Mouse (Mus musculus): ENCODE results near the gene Nqo1. TPM values are rescaled to one million over a fixed set of nuclear protein-coding genes. Genes with fewer than 3 reads are reported as not detected.

Nqo1 gene
- total RNA-seq, 1 experiment from 2014 or later, result 4.8 TPM

DNA sequence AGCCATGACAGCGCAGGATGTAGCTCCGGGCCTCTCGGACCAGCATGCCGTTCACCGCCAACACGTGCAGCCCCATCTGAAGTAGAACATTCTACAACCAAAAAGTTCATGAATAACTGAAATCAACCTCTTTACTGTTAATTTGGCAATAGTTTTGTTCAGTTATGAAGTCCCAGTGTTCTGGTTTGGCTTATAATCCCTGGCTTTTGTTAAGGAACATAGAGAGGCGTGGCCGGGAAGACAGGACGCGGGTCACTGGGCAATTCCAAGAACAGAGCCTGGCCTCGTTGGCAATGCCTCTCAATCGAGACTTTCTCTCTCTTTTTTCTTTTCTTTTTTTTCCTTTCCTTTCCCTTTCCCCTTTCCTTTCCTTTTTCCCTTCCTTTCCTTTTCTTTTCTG is 14.0 kb upstream of the Nqo1 start:
- ATAC-seq (replicated peaks in 1 of 2; ENCODE audit: insufficient read depth in 1 of 2, low FRiP score in 2 of 2, low TSS enrichment in 1 of 2, low read depth in 1 of 2, poor library complexity in 2 of 2, severe bottlenecking in 2 of 2), result no peak

DNA sequence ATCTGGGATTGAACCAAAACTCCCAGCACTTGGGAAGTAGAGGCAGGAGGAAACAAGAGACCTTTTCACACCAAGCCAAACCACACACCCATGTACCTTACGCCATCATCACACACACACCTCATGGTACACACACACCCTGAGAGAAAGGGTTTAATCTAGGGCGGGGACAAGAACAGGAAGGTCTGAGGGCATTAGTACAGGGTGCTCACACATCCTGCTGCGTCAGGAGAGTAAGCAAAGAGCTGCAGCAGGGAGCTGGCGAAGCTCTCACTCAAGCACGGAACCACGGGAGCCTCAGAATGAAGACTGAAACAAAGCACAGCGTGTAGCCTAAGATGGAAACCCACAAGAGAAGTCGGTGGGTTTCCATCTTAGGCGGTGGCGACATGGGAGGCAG is 10.9 kb upstream of the Nqo1 start:
- no peak for ATAC-seq (replicated peaks in 1 of 2; ENCODE audit: insufficient read depth in 1 of 2, low FRiP score in 2 of 2, low TSS enrichment in 1 of 2, low read depth in 1 of 2, poor library complexity in 2 of 2, severe bottlenecking in 2 of 2)

DNA sequence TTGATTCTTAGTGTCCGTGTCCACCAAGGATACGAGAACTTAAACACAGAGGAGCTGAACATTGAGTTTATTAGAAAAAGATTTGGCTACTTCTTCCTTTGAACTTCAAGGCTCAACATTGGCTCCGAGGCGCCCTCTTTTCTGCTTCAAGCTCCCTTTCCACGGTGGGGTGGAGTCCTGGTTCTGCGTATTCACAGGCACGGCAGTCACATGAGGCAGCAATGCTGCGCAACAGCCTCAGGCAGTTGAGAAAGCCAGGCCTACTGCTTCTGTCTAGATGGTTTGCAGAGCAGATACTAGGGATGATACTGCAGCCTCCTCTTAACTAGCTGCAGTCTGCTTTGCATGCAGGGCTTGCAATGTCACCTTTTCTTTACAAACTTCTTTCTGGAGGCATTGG is 9.5 kb upstream of the Nqo1 start:
- ATAC-seq (replicated peaks in 1 of 2; ENCODE audit: insufficient read depth in 1 of 2, low FRiP score in 2 of 2, low TSS enrichment in 1 of 2, low read depth in 1 of 2, poor library complexity in 2 of 2, severe bottlenecking in 2 of 2), result no peak

DNA sequence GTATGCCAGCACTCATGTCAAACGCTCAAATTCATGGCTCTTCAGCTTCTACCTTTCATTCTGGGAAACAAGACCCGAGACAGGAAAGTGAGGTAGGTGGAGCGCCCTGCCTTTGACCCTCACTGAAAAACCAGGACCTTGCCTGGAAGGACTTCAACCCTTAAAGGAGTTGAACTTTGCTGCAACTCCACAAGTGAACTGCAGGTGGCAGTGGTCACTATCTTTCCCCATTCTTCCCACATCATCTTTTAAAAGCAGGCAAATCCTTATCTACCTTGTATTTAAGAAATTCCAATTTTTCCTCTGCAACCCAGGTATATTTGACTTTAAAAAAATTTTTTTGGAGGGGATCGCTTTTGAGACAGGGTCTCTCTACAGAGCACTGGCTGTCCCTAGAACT is 8.4 kb upstream of the Nqo1 start:
- peak in 1 of 2 experiments; percentile 58; a peak in 1 of 4 replicates for ATAC-seq (replicated peaks in 1 of 2; ENCODE audit: insufficient read depth in 1 of 2, low FRiP score in 2 of 2, low TSS enrichment in 1 of 2, low read depth in 1 of 2, poor library complexity in 2 of 2, severe bottlenecking in 2 of 2)

DNA sequence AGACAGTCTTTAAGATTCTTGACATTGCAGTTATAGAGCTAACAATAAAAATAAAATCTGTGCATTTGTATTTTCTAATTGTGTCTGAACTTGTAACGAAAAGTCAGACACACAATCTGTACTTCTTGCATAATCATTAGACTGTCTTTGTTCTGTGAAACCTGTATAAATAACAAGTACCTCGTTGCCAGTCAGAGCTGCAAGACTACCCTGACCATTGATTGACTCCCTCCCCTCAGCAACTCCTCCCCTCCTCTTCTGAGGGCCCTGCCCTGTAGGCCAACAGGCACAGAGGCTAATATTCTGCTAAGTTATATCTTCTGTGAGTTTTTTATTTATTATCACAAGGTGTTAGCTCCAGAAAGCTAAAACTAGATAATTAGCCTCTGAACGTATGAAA is 2.9 kb upstream of the Nqo1 start:
- ATAC-seq (replicated peaks in 1 of 2; ENCODE audit: insufficient read depth in 1 of 2, low FRiP score in 2 of 2, low TSS enrichment in 1 of 2, low read depth in 1 of 2, poor library complexity in 2 of 2, severe bottlenecking in 2 of 2), result no peak

DNA sequence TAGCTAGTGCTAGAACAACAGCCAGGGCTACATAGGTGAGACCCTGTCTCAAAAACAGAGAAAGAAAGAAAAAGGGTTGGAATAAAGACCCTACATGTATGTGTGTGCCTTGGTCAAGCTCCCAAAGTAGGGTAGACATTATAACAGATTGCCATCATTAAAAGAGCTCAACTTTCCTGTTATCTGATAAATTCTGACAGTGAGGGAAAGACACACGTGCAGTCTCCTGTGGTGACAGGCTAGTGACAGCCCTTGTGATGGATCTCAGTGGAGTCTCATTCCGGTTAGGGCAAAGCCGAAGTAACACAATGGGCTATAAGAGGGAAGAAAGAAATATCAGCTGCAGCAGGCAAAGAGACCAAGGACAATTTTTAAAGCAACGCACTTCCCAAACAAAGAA is 1.1 kb upstream of the Nqo1 start:
- ATAC-seq (replicated peaks in 1 of 2; ENCODE audit: insufficient read depth in 1 of 2, low FRiP score in 2 of 2, low TSS enrichment in 1 of 2, low read depth in 1 of 2, poor library complexity in 2 of 2, severe bottlenecking in 2 of 2), result no peak

DNA sequence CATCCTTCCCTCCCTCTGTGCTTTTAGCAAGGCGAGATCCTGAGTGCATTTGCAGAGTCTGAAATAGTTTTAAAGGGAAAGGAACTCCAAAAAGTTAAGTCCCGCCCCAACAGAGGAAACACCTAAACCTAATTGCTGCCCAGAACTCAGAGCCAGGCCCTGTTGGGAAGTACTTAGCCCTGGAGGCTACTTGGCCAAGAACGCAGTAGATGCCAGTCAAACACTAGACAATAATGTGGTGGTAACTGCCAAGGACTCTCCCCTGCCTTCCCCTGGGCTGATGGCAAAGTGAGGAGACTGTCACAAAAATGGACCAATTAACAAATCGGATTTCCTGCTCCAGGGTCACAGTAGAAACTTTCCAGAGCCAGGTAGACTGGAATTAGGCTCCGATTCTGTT is 1.1 kb downstream of the Nqo1 start:
- ATAC-seq (replicated peaks in 1 of 2; ENCODE audit: insufficient read depth in 1 of 2, low FRiP score in 2 of 2, low TSS enrichment in 1 of 2, low read depth in 1 of 2, poor library complexity in 2 of 2, severe bottlenecking in 2 of 2), result no peak

DNA sequence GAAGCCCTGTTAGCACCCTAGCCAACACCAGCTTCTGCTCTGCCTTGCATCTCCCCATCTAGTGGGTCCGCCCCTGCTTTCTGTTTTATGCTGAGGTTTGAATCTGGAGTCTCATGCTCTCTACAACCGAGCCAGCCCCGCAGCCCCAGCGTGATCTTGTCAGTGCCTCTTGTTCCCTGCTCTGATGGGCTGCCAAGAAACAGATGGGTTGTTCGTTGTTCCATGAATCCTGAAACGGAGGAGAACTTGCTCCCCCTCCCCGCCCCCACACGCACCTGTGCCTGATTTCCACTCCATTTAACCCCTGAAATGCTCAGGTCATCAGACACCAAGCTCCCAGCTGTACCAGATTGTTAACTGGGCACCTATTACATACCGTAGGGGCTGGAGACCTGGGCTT is 3.5 kb downstream of the Nqo1 start:
- no peak for ATAC-seq (replicated peaks in 1 of 2; ENCODE audit: insufficient read depth in 1 of 2, low FRiP score in 2 of 2, low TSS enrichment in 1 of 2, low read depth in 1 of 2, poor library complexity in 2 of 2, severe bottlenecking in 2 of 2)

DNA sequence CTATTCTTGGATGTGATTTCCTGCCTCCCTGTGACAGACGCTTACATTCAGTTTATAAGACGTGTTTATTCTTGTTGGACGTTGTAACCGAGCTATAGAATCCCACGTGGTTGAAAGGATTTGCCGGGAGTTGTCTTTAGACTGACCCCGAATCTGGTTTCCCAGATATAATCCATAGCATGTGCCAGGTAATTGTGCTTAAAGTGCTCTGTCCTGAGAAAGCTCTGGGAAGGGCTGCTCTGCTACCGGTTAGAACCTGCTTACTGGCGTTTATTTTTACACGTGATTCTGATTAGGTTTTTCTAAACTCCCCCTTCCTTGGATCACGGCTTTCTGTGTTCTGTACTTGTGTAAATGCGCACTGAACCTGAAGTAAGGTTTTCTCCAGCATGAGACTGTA is 5.3 kb downstream of the Nqo1 start:
- ATAC-seq (replicated peaks in 1 of 2; ENCODE audit: insufficient read depth in 1 of 2, low FRiP score in 2 of 2, low TSS enrichment in 1 of 2, low read depth in 1 of 2, poor library complexity in 2 of 2, severe bottlenecking in 2 of 2), result no peak

DNA sequence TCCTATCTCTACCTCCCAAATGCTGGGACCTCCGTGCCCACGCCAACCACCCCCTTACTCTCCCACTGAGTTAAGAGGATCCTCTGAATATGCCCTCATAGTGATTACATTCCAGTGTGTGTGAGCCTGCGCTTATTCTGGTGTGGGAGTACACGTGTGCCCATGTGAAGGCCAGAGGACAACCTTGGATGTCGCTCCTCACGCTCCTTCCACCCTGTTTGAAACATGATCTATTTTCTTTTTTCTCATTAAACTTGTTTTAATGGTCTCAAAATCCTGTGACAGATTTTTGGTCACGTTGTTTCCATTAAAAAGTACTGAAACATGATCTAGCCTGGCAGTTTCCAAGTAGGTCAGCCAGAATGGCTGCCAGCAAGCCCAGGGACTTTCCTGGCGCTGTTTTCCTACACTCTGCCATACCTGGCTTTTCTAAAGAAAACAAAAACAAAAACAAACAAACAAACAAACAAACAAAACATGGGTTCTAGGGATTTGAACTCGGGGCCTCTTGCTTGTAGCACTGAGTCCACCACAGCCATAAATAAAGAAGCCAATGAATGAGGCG is 6.8 kb downstream of the Nqo1 start:
- no peak for ATAC-seq (replicated peaks in 1 of 2; ENCODE audit: insufficient read depth in 1 of 2, low FRiP score in 2 of 2, low TSS enrichment in 1 of 2, low read depth in 1 of 2, poor library complexity in 2 of 2, severe bottlenecking in 2 of 2)

DNA sequence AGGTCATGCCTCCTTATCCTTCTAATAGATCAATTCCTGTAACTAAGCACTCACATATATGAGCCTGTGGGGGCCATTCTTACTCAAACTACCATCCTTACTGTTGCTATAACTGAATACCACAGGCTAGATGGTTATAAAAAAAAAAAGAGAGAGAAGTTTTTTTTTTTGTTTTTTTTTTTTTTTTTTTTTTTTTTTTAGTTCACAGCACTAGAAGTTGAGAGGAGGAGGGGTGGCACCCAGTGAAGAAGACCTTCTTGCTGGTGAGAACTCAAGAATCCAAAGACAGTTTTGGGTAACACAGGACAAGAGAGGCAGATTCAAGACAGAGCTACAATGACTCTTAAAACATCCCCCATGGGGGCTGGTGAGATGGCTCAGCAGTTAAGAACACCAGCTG is 7.6 kb downstream of the Nqo1 start:
- ATAC-seq (replicated peaks in 1 of 2; ENCODE audit: insufficient read depth in 1 of 2, low FRiP score in 2 of 2, low TSS enrichment in 1 of 2, low read depth in 1 of 2, poor library complexity in 2 of 2, severe bottlenecking in 2 of 2), result no peak

DNA sequence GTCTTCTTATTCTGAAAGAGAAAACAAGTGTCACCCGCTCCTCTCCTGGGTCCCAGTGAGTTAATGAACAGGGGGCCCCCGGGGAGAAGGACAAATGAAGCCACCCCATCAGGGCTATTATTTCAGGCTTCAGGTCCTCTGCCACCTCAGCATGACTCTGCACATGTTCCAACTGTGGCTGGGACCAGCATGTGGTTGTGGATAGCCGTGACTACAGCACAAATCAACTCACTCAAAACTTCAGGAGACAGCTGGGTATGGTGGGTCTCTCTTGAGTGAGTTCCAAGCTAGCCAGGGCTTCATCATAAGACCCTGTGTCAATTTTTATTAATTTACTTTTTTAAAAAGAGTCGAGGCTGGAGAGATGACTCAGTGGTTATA is 11.9 kb downstream of the Nqo1 start:
- no peak for ATAC-seq (replicated peaks in 1 of 2; ENCODE audit: insufficient read depth in 1 of 2, low FRiP score in 2 of 2, low TSS enrichment in 1 of 2, low read depth in 1 of 2, poor library complexity in 2 of 2, severe bottlenecking in 2 of 2)

DNA sequence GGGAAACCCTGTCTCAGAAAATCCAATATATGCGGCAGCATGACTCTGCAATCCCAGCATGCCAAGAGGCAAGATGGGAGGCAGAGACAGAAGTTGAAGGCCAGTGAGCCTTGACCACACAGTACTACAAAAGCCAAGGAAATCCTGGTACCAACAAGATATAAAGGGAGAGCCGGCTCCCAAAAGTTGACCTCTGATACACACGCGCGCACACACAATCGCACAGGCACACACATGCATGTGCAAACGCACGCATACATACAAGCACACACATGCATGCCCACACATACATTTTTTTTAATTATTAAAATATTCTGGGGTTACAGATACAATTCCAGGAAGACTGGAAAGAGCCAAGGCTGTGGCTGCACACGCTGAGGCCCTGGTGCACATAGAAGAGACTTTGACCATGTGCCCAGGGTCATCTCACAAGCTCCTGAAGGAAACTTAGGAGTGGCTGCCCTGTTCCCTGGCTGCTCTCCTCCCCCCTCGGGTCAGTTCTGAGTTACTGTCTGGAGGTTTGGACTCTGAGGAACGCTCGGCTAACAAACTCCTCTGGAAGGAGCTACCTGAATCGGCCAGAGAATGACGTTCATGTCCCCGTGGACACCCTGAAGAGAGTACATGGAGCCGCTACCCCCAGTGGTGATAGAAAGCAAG is 12.4 kb downstream of the Nqo1 start:
- ATAC-seq (replicated peaks in 1 of 2; ENCODE audit: insufficient read depth in 1 of 2, low FRiP score in 2 of 2, low TSS enrichment in 1 of 2, low read depth in 1 of 2, poor library complexity in 2 of 2, severe bottlenecking in 2 of 2), result no peak

DNA sequence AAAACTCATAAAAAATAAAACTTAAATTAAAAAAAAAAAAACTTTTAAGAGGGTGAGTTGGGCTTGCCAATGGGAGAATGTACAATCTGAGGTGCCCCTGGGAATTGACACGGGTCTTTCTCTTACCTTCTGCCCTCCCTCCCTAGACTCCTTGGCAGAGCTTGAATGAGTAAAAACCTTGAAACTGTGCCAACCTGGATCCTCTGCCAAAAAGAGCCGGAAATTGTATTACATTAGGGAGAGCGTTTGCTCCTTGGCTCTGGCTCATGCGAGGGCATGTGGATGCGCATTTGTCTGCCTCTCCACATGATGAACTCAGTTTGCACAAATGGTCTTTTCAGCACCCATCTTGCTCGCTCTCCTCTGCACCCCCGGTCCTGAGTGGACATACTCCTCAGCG is 13.4 kb downstream of the Nqo1 start:
- ATAC-seq (replicated peaks in 1 of 2; ENCODE audit: insufficient read depth in 1 of 2, low FRiP score in 2 of 2, low TSS enrichment in 1 of 2, low read depth in 1 of 2, poor library complexity in 2 of 2, severe bottlenecking in 2 of 2), result no peak

DNA sequence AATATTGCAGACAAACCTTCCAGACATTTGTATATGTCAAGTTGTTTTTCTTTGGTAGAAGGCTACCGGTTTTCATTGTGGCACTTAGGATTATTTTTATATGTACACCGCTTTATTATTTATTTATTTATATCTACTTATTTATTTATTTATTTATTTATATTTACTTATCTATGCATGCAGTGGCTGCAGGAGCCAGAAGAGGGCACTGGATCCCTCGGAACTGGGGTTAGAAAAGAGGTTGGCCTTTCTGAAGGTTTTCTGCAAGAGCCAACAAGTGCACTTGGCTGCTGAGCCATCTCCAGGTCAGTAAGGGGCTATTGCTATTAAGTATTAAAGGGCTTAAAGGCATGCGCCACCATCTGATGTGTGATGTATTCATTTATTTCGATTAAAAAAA is 15.1 kb downstream of the Nqo1 start:
- ATAC-seq (replicated peaks in 1 of 2; ENCODE audit: insufficient read depth in 1 of 2, low FRiP score in 2 of 2, low TSS enrichment in 1 of 2, low read depth in 1 of 2, poor library complexity in 2 of 2, severe bottlenecking in 2 of 2), result no peak

DNA sequence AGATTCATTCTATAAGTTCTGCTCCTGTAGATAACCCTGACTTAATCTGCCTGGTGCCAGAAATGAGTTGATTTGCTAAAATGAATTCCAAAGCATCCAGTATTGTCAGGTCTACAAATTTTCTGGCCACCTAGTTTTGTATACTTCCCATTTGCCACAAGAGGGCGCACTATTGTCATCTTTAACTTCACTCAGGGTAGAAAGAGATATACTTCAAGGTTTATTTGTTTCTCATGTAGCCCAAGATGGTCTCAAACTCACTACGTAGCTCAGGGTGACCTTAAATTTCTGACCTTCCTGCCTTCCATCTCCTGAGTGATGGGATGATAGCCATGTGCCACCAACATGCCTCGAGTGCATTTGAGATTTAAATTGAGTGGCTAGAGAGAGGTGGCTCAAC is 16.4 kb downstream of the Nqo1 start:
- peak; percentile 52 to 56; a peak in 1 of 4 replicates for ATAC-seq (replicated peaks in 1 of 2; ENCODE audit: insufficient read depth in 1 of 2, low FRiP score in 2 of 2, low TSS enrichment in 1 of 2, low read depth in 1 of 2, poor library complexity in 2 of 2, severe bottlenecking in 2 of 2)

DNA sequence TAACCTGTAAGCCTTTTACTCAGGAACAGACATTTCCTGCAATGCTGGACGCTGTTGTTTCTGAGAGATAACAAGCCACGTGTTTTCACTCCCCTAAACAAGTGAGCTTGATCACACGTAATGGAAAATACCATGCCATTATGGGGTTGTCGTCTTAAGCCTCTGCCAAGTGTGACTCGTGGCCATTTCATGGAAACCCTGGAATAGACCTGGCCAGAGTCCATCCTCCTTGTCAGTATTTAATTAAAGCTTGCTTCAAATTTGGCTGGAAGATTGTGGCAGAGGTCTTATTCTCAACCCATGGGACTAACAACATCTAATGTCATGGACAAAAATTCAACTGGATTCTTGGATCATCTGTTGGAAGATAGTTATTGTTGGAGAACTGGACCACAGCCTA is 16.8 kb downstream of the Nqo1 start:
- ATAC-seq (replicated peaks in 1 of 2; ENCODE audit: insufficient read depth in 1 of 2, low FRiP score in 2 of 2, low TSS enrichment in 1 of 2, low read depth in 1 of 2, poor library complexity in 2 of 2, severe bottlenecking in 2 of 2), result peak in 1 of 2 experiments; percentile 24; a peak in 1 of 4 replicates

DNA sequence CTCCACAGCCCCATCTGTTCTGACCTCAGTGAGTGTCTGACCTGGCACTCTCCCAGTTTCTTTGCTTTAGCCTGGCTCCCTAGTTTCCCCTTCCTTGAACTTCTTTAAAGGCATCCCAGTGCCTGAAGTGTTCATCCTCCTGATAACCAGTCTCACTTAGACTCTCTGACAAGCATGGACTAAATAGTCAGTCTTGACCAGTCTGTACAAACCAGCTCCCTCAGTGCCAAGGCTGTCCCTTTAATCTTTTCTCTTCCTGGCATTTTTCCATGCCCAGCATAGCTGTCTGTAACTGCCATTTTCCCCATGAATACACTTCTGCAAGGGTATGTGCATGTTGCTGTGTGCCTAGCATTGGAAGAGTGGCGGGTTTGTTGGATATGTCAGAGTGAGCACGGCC is 17.9 kb downstream of the Nqo1 start:
- no peak for ATAC-seq (replicated peaks in 1 of 2; ENCODE audit: insufficient read depth in 1 of 2, low FRiP score in 2 of 2, low TSS enrichment in 1 of 2, low read depth in 1 of 2, poor library complexity in 2 of 2, severe bottlenecking in 2 of 2)

DNA sequence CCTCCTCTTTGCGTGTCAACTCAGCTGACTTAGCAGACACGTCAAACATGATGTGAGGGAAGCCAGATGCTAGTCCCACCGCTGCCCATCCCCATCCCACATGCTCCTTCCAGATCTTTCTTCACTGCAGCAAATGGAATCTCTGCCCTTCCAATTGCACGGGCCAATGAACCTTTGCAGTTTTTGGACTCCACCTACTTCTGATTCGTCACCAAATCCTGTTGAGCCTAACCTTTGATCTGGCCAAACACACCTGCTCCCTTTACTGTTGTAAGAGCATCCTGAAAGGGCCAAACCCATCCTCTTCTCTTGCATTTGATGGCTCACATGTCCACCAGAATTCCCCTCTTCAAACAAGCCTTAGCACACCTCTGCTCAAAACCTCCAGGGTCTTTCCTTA is 18.4 kb downstream of the Nqo1 start:
- ATAC-seq (replicated peaks in 1 of 2; ENCODE audit: insufficient read depth in 1 of 2, low FRiP score in 2 of 2, low TSS enrichment in 1 of 2, low read depth in 1 of 2, poor library complexity in 2 of 2, severe bottlenecking in 2 of 2), result no peak
